Comparison of ENCODE assay signal across 19 mouse cellular contexts in genomic region chr6:118608906-118609305, GRCm38 (mm10).
"Had no signal": no experiment of that assay in that cellular context is flagged by ENCODE, and none has a peak within 500 bp of the region (broad histone marks: within the 10 kb centered on the region; RNA-seq: fewer than 3 reads in every experiment).

No protein-coding gene starts in this region.

- H3K9ac ChIP-seq: lung, embryonic 14.5 days; midbrain, embryonic 12.5 days; midbrain, embryonic 15.5 days; neural tube, embryonic 13.5 days; neural tube, embryonic 15.5 days; stomach, embryonic 15.5 days had no signal

- H3K9me3 ChIP-seq: midbrain, embryonic 10.5 days; midbrain, embryonic 12.5 days; midbrain, embryonic 15.5 days; neural tube, embryonic 13.5 days; neural tube, embryonic 15.5 days; stomach, embryonic 15.5 days had no signal

- H3K27me3 ChIP-seq: midbrain, embryonic 12.5 days; midbrain, embryonic 15.5 days; neural tube, embryonic 13.5 days; neural tube, embryonic 15.5 days; stomach, embryonic 15.5 days had no signal

- H3K36me3 ChIP-seq: midbrain, embryonic 10.5 days; midbrain, embryonic 12.5 days; stomach, embryonic 15.5 days had no signal

- H3K4me3 ChIP-seq: midbrain, embryonic 10.5 days; midbrain, embryonic 12.5 days; midbrain, embryonic 15.5 days; myocyte; neural tube, embryonic 13.5 days; neural tube, embryonic 15.5 days; stomach, embryonic 15.5 days had no signal

- DNase-seq: lung, adult 18-20 months; lung, embryonic 14.5 days; lung, postnatal 10 days; retina, postnatal 1 day; right cerebral cortex, adult 18-20 months; right cerebral cortex, postnatal 25 days; right cerebral cortex, postnatal 4 days; spleen, adult 18-20 months; thymus, adult 2 months; thymus, postnatal 25 days; thymus, postnatal 4 days had no signal

- H3K27ac ChIP-seq: midbrain, embryonic 10.5 days; midbrain, embryonic 12.5 days; midbrain, embryonic 15.5 days; neural tube, embryonic 13.5 days; neural tube, embryonic 15.5 days; stomach, embryonic 15.5 days; stomach, postnatal 0 days had no signal

- ATAC-seq: midbrain, embryonic 15.5 days had no signal

- H3K4me2 ChIP-seq: lung, embryonic 14.5 days; midbrain, embryonic 12.5 days; midbrain, embryonic 15.5 days; neural tube, embryonic 13.5 days; neural tube, embryonic 15.5 days; stomach, embryonic 15.5 days had no signal

- H3K4me1 ChIP-seq: midbrain, embryonic 10.5 days; midbrain, embryonic 12.5 days; midbrain, embryonic 15.5 days; neural tube, embryonic 13.5 days; neural tube, embryonic 15.5 days; stomach, embryonic 15.5 days had no signal
